Comparison of ENCODE assay signal across 9 mouse cellular contexts in the genomic region with DNA sequence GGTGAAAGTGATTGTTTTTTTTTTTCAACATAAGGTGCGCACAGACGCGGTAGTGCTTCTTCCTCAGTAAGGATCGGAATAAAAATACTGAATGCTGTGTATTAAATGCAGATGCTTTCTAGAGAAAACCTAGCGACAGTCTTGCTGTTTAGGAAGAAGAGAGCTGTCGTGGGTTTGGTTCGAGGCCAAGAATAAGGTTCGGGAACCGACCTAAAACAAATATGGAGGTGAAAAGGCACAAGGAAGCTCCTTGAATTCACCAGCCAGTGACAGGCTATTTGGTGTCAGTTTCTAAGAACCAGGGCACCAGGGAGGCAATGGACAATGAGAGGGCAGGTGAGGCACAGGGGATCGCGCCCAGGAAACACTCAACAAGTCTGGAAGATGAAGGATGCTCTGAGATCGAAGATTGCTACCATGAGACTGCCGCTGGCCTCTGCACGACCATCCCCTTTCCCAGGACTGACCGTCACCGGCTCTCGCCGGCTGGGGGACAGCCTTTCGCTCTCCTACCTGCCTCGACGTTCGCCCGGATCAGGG. TPM values are rescaled to one million over a fixed set of nuclear protein-coding genes. Genes with fewer than 3 reads are reported as not detected.
A peak's percentile ranks its signal among the peaks of the same experiment; 100 is the strongest.
DNase-seq lines count a peak whose midpoint lies in the region; ATAC-seq and TF ChIP-seq lines count a peak whose summit lies in the region.
"Had no signal": no experiment of that assay in that cellular context is flagged by ENCODE, and none has a peak within 500 bp of the region (broad histone marks: within the 10 kb centered on the region; RNA-seq: fewer than 3 reads in every experiment).

No protein-coding gene starts in this region.

- no peaks in the 10 kb centered on the region for H3K36me3 ChIP-seq in heart, embryonic 12.5 days
- no peaks in the 10 kb centered on the region for H3K36me3 ChIP-seq in ES-E14 (ENCODE audit: control insufficient read depth, insufficient read depth, low read length, poor library complexity, severe bottlenecking)
- H3K36me3 ChIP-seq in forebrain, embryonic 13.5 days (ENCODE audit: poor library complexity, severe bottlenecking): no peaks in the 10 kb centered on the region
- H3K36me3 ChIP-seq in limb, embryonic 11.5 days (ENCODE audit: control insufficient read depth, insufficient read depth, low read length): no peaks in the 10 kb centered on the region
- H3K36me3 ChIP-seq in small intestine, adult 2 months (ENCODE audit: control insufficient read depth, insufficient read depth, low read length): no peaks in the 10 kb centered on the region

- H3K9me3 ChIP-seq in heart, embryonic 12.5 days (replicated peaks): no peaks in the 10 kb centered on the region
- H3K9me3 ChIP-seq in ES-E14 (ENCODE audit: control insufficient read depth, insufficient read depth, low read depth, low read length): no peaks in the 10 kb centered on the region
- H3K9me3 ChIP-seq in forebrain, embryonic 13.5 days (replicated peaks): no peaks in the 10 kb centered on the region
- no peaks in the 10 kb centered on the region for H3K9me3 ChIP-seq in limb, embryonic 11.5 days (ENCODE audit: control insufficient read depth, low read length)

- peak overlapping the region; percentile 68 for H3K4me3 ChIP-seq in heart, embryonic 12.5 days
- H3K4me3 ChIP-seq in ES-E14 (ENCODE audit: insufficient read depth in 1 of 2, low read depth in 1 of 2, low read length in 2 of 2, poor library complexity in 1 of 2, severe bottlenecking in 1 of 2): peak overlapping the region; percentile 75 to 76
- peak overlapping the region; percentile 87 for H3K4me3 ChIP-seq in forebrain, embryonic 13.5 days
- peak overlapping the region; percentile 92 for H3K4me3 ChIP-seq in limb, embryonic 11.5 days (ENCODE audit: low read depth, low read length)
- H3K4me3 ChIP-seq in small intestine, adult 2 months (ENCODE audit: low read depth, low read length): peak overlapping the region; percentile 79

- 0 out of 2 replicates have a peak, but pooled peaks have one; percentile 7 for ATAC-seq in heart, embryonic 12.5 days (ENCODE audit: insufficient number of reproducible peaks, low FRiP score)
- ATAC-seq in forebrain, embryonic 13.5 days: no peak
- peak; percentile 32; the same call in 1 of the 2 replicates for ATAC-seq in limb, embryonic 11.5 days (ENCODE audit: insufficient number of reproducible peaks, low FRiP score, low TSS enrichment, low read depth)

- WGBS in heart, embryonic 12.5 days: 10% methylated on average over 23 of the region's 23 CpGs
- WGBS in forebrain, embryonic 13.5 days: 3% methylated on average over 23 of the region's 23 CpGs
- 7% methylated on average over 23 of the region's 23 CpGs for WGBS in limb, embryonic 11.5 days
- WGBS in small intestine, adult 2 months: 12% methylated on average over 23 of the region's 23 CpGs

- TF ChIP-seq POLR2A in small intestine, adult 2 months (IDR thresholded peaks at IDR 0.05; ENCODE audit: low read depth, low read length): no peak

- H3K4me2 ChIP-seq in heart, embryonic 12.5 days: peak overlapping the region; percentile 84
- H3K4me2 ChIP-seq in forebrain, embryonic 13.5 days: peak overlapping the region; percentile 75
- H3K4me2 ChIP-seq in limb, embryonic 11.5 days (ENCODE audit: low read depth, severe bottlenecking): peak overlapping the region; percentile 74

- TF ChIP-seq CTCF in small intestine, adult 2 months (IDR thresholded peaks at IDR 0.05; ENCODE audit: extremely low read depth, insufficient read length, insufficient replicate concordance, low read depth, low read length): no peak

- H3K9ac ChIP-seq in heart, embryonic 12.5 days: peak overlapping the region; percentile 83
- peak overlapping the region; percentile 73 for H3K9ac ChIP-seq in ES-E14 (ENCODE audit: insufficient read depth, low read depth, low read length, poor library complexity, severe bottlenecking)
- H3K9ac ChIP-seq in forebrain, embryonic 13.5 days: peak overlapping the region; percentile 98
- H3K9ac ChIP-seq in limb, embryonic 11.5 days (ENCODE audit: low read length): peak overlapping the region; percentile 98

- H3K27me3 ChIP-seq in heart, embryonic 12.5 days (replicated peaks): peaks cover 18% of the 10 kb centered on the region
- no peaks in the 10 kb centered on the region for H3K27me3 ChIP-seq in forebrain, embryonic 13.5 days
- H3K27me3 ChIP-seq in limb, embryonic 11.5 days (ENCODE audit: control insufficient read depth, insufficient read depth, low read length): no peaks in the 10 kb centered on the region
- peaks cover 19% of the 10 kb centered on the region for H3K27me3 ChIP-seq in small intestine, adult 2 months (ENCODE audit: control insufficient read depth, insufficient read depth, low read length)
- H3K27me3 ChIP-seq: Patski had no signal

- no peak for DNase-seq in heart, adult 11 months
- DNase-seq in ES-E14 (ENCODE audit: low read depth, low spot score): no peak
- DNase-seq in limb, embryonic 11.5 days (ENCODE audit: low spot score): no peak
- DNase-seq in ovary, postnatal 10 days (ENCODE audit: low spot score): no peak
- DNase-seq in right cerebral cortex, postnatal 4 days: no peak

- H3K27ac ChIP-seq in heart, embryonic 12.5 days (ENCODE audit: poor library complexity, severe bottlenecking): peak overlapping the region; percentile 29; the same call in 1 of the 2 replicates
- H3K27ac ChIP-seq in ES-E14 (ENCODE audit: insufficient read depth, low read depth, low read length, poor library complexity, severe bottlenecking): no peak overlapping the region
- peak overlapping the region; percentile 99 for H3K27ac ChIP-seq in forebrain, embryonic 13.5 days
- H3K27ac ChIP-seq in limb, embryonic 11.5 days (replicated peaks; ENCODE audit: low read depth, low read length): peak overlapping the region; percentile 93; the same call in 1 of the 2 replicates
- H3K27ac ChIP-seq in small intestine, adult 2 months (ENCODE audit: insufficient read depth, low read depth, low read length): no peak overlapping the region

- in situ Hi-C loops in ES-E14 (cut with MboI; ENCODE audit: low sequenced_read_pairs in 2 of 2, unreplicated experiment in 2 of 2): no loop called here

- H3K4me1 ChIP-seq in heart, embryonic 12.5 days (replicated peaks): peaks cover 13% of the 10 kb centered on the region
- H3K4me1 ChIP-seq in ES-E14 (ENCODE audit: control insufficient read depth in 2 of 2, insufficient read depth in 2 of 2, low read length in 2 of 2, poor library complexity in 1 of 2): no peaks in the 10 kb centered on the region
- H3K4me1 ChIP-seq in forebrain, embryonic 13.5 days: peaks cover 46% of the 10 kb centered on the region
- H3K4me1 ChIP-seq in limb, embryonic 11.5 days (ENCODE audit: control insufficient read depth, insufficient read depth, low read length): peaks cover 6% of the 10 kb centered on the region; the same call in 1 of the 2 replicates
- H3K4me1 ChIP-seq in small intestine, adult 2 months (ENCODE audit: control insufficient read depth, insufficient read depth, insufficient read length, low read length): no peaks in the 10 kb centered on the region

TF ChIP-seq in ES-E14, 5 proteins besides CTCF, POLR2A, EP300 and RAD21:
- no peak for TF ChIP-seq ZC3H11A (IDR thresholded peaks at IDR 0.05; ENCODE audit: borderline replicate concordance, low read depth, low read length)
- no peak for TF ChIP-seq ZNF384 (IDR thresholded peaks at IDR 0.05; ENCODE audit: low read depth, low read length)
- no peak for TF ChIP-seq HCFC1 (IDR thresholded peaks at IDR 0.05; ENCODE audit: borderline replicate concordance, insufficient read depth, low read length)

RNA-seq across cellular contexts. Expression of gene Hdgfl3, which starts 1.1 kb away (rescaled TPM):
- 15.1 and 15.2 TPM in 2 replicates for polyA plus RNA-seq in heart, embryonic 12.5 days (2016; fragmentation: Nextera tagmentation; extraction: Ambion mirVana)
- 3.1 and 3.7 TPM in 2 replicates for total RNA-seq in ES-E14 (2012; rRNA removed)
- polyA plus RNA-seq in forebrain, embryonic 13.5 days (2015; fragmentation: Nextera tagmentation; extraction: Ambion mirVana): 51.3 and 55.3 TPM in 2 replicates
- polyA plus RNA-seq in limb, embryonic 11.5 days (2014; fragmentation: Nextera tagmentation; extraction: Ambion mirVana): 34.4 and 34.7 TPM in 2 replicates
- polyA plus RNA-seq in small intestine, adult 2 months (2012; rRNA removed): 1.0 and 1.3 TPM in 2 replicates

RNA-seq across cellular contexts. Expression of gene Bnc1, which starts 59.0 kb away (rescaled TPM):
- polyA plus RNA-seq in heart, embryonic 12.5 days (2016; fragmentation: Nextera tagmentation; extraction: Ambion mirVana): 8.6 and 9.6 TPM in 2 replicates
- 0.16 and 0.27 TPM in 2 replicates for total RNA-seq in ES-E14 (2012; rRNA removed)
- not detected in 2 replicates for polyA plus RNA-seq in forebrain, embryonic 13.5 days (2015; fragmentation: Nextera tagmentation; extraction: Ambion mirVana)
- 2.9 and 3.4 TPM in 2 replicates for polyA plus RNA-seq in limb, embryonic 11.5 days (2014; fragmentation: Nextera tagmentation; extraction: Ambion mirVana)
- polyA plus RNA-seq in small intestine, adult 2 months (2012; rRNA removed): 0.05 and 0.17 TPM in 2 replicates

Comparison
In these comparisons a context has a peak if more than half of its experiments do, and no peak if none do; other contexts are left out.
1. H3K27ac ChIP-seq: peak in heart, embryonic 12.5 days (single experiment), forebrain, embryonic 13.5 days (single experiment) and limb, embryonic 11.5 days (single experiment); none in ES-E14 (single experiment) and small intestine, adult 2 months (single experiment).
2. Peak in every context shown above with its lines, with median percentiles within 50 percentile points of each other: H3K4me2 ChIP-seq, H3K4me3 ChIP-seq and H3K9ac ChIP-seq.